Mouse (Mus musculus) 3134 (cell line): Measurements from ENCODE around the gene Borcs5.

Experiments
- DNase-seq: peaks from one replicate; pipeline ENCODE4 v3.0.0-alpha.2; 2011; ENCODE audit warnings: low spot score; ENCODE audit not compliant: insufficient read length; ENCODE audit errors: extremely low read depth

The Borcs5 gene

DNA sequence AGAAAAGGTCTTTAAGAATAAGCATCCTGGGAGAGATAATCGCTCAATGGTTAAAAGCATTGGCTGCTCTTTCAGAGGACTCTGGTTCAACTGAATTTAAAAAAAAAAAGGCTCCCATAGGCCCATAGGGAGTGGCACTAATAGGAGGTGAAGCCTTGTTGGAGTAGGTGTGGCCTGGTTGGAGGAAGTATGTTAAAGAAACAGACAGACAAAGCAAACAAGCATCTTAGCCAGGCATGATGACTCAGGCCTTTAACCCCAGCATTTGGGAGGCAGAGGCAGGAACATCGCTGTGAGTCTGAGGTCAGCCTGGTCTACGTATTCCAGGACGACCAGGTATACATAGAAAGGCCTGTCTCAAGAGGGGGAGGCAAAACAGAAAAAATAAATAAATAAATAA is 114.1 kb downstream of the Borcs5 start:
- DNase-seq: no peak

- DNase-seq: no peak
Observed at GRCm38 (mm10) chr6:134753858-134754257, 114.5 kb downstream of the Borcs5 start.

- no peak for DNase-seq
Observed at GRCm38 (mm10) chr6:134756058-134756457, 116.7 kb downstream of the Borcs5 start.
